Mouse (Mus musculus) 3T3-L1 (cell line): Measurements from ENCODE around the gene Tbx15.

ENCODE experiments used
- DNase-seq: peaks from one replicate; pipeline ENCODE4 v3.0.0-alpha.2; 2015; ENCODE audit warnings: low read depth, low spot score

Gene Tbx15

GRCm38 (mm10) chr3:99248831-99249550 is 8.8 kb downstream of the Tbx15 start:
- DNase-seq, result no peak

- no peak for DNase-seq
Measured at GRCm38 (mm10) chr3:99249551-99249870, 9.3 kb downstream of the Tbx15 start.

GRCm38 (mm10) chr3:99249906-99250305 is 9.7 kb downstream of the Tbx15 start:
- DNase-seq, result peak; percentile 29

- DNase-seq, result no peak
Measured at GRCm38 (mm10) chr3:99251271-99252165, 11.3 kb downstream of the Tbx15 start.

GRCm38 (mm10) chr3:99252461-99253091 is 12.4 kb downstream of the Tbx15 start:
- DNase-seq, result no peak

- DNase-seq, result peak; percentile 92
Measured at GRCm38 (mm10) chr3:99253092-99253488, 12.9 kb downstream of the Tbx15 start.

- peak; percentile 74 for DNase-seq
Measured at GRCm38 (mm10) chr3:99253497-99254451, 13.6 kb downstream of the Tbx15 start.

- peak; percentile 60 for DNase-seq
Measured at GRCm38 (mm10) chr3:99254559-99255151, 14.5 kb downstream of the Tbx15 start.

- peak; percentile 32 for DNase-seq
Measured at GRCm38 (mm10) chr3:99255411-99256365, 15.5 kb downstream of the Tbx15 start.

GRCm38 (mm10) chr3:99256366-99256750 is 16.2 kb downstream of the Tbx15 start:
- peak; percentile 35 for DNase-seq

- peak; percentile 68 for DNase-seq
Measured at GRCm38 (mm10) chr3:99256766-99257165, 16.6 kb downstream of the Tbx15 start.

GRCm38 (mm10) chr3:99257586-99258577 is 17.7 kb downstream of the Tbx15 start:
- no peak for DNase-seq

- DNase-seq, result no peak
Measured at GRCm38 (mm10) chr3:99259741-99260270, 19.6 kb downstream of the Tbx15 start.

GRCm38 (mm10) chr3:99260395-99260794 is 20.2 kb downstream of the Tbx15 start:
- DNase-seq, result no peak

GRCm38 (mm10) chr3:99261371-99261791 is 21.2 kb downstream of the Tbx15 start:
- DNase-seq, result no peak

GRCm38 (mm10) chr3:99261986-99262385 is 21.8 kb downstream of the Tbx15 start:
- no peak for DNase-seq

- DNase-seq, result no peak
Measured at GRCm38 (mm10) chr3:99263471-99263903, 23.3 kb downstream of the Tbx15 start.

GRCm38 (mm10) chr3:99264695-99265094 is 24.5 kb downstream of the Tbx15 start:
- no peak for DNase-seq
